Mouse (Mus musculus) hindbrain, embryonic 14.5 days (tissue): Measurements from ENCODE around the gene Mrpl52. TPM values are rescaled to one million over a fixed set of nuclear protein-coding genes. Genes with fewer than 3 reads are reported as not detected.

ENCODE experiments used
- ATAC-seq: fragments of 200-750 bp; cut with Nextera tagmentation; 2 replicates; pipeline ENCODE4 v1.8.0; 2017; ENCODE audit warnings: moderate number of reproducible peaks, mild to moderate bottlenecking, moderate TSS enrichment, moderate library complexity; ENCODE audit not compliant: low FRiP score
- DNase-seq: peaks from one replicate; pipeline ENCODE4 v3.0.0-alpha.2; 2015; ENCODE audit warnings: low spot score
- H3K27ac ChIP-seq: fragments of 300-500 bp; sonication (generic); 2 replicates; pipeline ENCODE4 v1.5.1; 2014; ENCODE audit warnings: mild to moderate bottlenecking, moderate library complexity
- H3K27me3 ChIP-seq: fragments of 300-500 bp; sonication (generic); 2 replicates; pipeline ENCODE4 v1.6.1; 2014; ENCODE audit warnings: mild to moderate bottlenecking, low read length, mixed read lengths; ENCODE audit not compliant: control insufficient read depth, insufficient read depth
- H3K36me3 ChIP-seq: fragments of 300-500 bp; sonication (generic); replicated peaks from 2 replicates; pipeline ENCODE4 v1.6.1; 2014; ENCODE audit not compliant: control insufficient read depth, insufficient read depth
- H3K4me1 ChIP-seq: fragments of 300-500 bp; sonication (generic); replicated peaks from 2 replicates; pipeline ENCODE4 v1.6.1; 2014; ENCODE audit warnings: antibody characterized with exemption, low read length, mixed read lengths; ENCODE audit not compliant: control insufficient read depth, insufficient read depth
- H3K4me2 ChIP-seq: fragments of 300-500 bp; sonication (generic); replicated peaks from 2 replicates; pipeline ENCODE4 v1.6.1; 2014; ENCODE audit warnings: mild to moderate bottlenecking, moderate library complexity
- H3K4me3 ChIP-seq: fragments of 300-500 bp; sonication (generic); replicated peaks from 2 replicates; pipeline ENCODE4 v1.5.1; 2014; ENCODE audit warnings: mild to moderate bottlenecking, low read length
- H3K9ac ChIP-seq: fragments of 300-500 bp; sonication (generic); 2 replicates; pipeline ENCODE4 v1.6.1; 2014
- H3K9me3 ChIP-seq: fragments of 300-500 bp; sonication (generic); 2 replicates; pipeline ENCODE4 v1.6.1; 2016; ENCODE audit warnings: low read length; ENCODE audit not compliant: control insufficient read depth
- WGBS: fragments of 180-500 bp; shearing (Covaris S2); extraction: QIAGEN DNeasy Blood & Tissue Kit; methylation state at CpG from one replicate; pipeline ENCODE4 v1.1.7; 2014; 5-methylcytosine and 5-hydroxymethylcytosine counted together
- polyA plus RNA-seq: library from polyadenylated mRNA; unstranded; fragments of >200 nt; fragmentation: Nextera tagmentation; extraction: Ambion mirVana; gene quantifications from 2 replicates; pipeline ENCODE4 v1.2.1, GENCODE M21; 2014

The Mrpl52 gene
- polyA plus RNA-seq, 1 experiment from 2014 or later: 308 TPM

- ATAC-seq (no peak), DNase-seq (no peak)
- WGBS: 94% methylated on average over 5 of the region's 5 CpGs
- no peak overlapping the region for H3K27ac ChIP-seq
- peaks cover 21% of the 10 kb centered on the region for H3K4me1 ChIP-seq
- H3K9me3 ChIP-seq: no peaks in the 10 kb centered on the region
- peaks cover 13% of the 10 kb centered on the region; the same call in 1 of the 2 replicates for H3K36me3 ChIP-seq
- H3K9ac ChIP-seq: no peak overlapping the region
- H3K4me2 ChIP-seq: no peak overlapping the region
- peaks cover 9% of the 10 kb centered on the region for H3K27me3 ChIP-seq
- H3K4me3 ChIP-seq: no peak overlapping the region
Measured at GRCm38 (mm10) chr14:54428421-54428820, 1.7 kb downstream of the Mrpl52 start.

- ATAC-seq: no peak
- peaks cover 13% of the 10 kb centered on the region; the same call in 1 of the 2 replicates for H3K36me3 ChIP-seq
- peaks cover 9% of the 10 kb centered on the region for H3K27me3 ChIP-seq
- no peak for DNase-seq
- H3K4me3 ChIP-seq: no peak overlapping the region
- no peaks in the 10 kb centered on the region for H3K9me3 ChIP-seq
- peak overlapping the region; percentile 81 for H3K9ac ChIP-seq
- H3K4me2 ChIP-seq: peak overlapping the region; percentile 60
- H3K27ac ChIP-seq: peak overlapping the region; percentile 84; the same call in 1 of the 2 replicates
- WGBS: 56% methylated on average over 7 of the region's 7 CpGs
- H3K4me1 ChIP-seq: peaks cover 24% of the 10 kb centered on the region
Measured at GRCm38 (mm10) chr14:54429332-54430093, 2.8 kb downstream of the Mrpl52 start.

- Histone ChIP-seq H3K27ac (peak overlapping the region; percentile 84), H3K9me3 (no peaks in the 10 kb centered on the region), H3K36me3 (peaks cover 13% of the 10 kb centered on the region; the same call in 1 of the 2 replicates), H3K27me3 (peaks cover 9% of the 10 kb centered on the region), H3K4me2 (peak overlapping the region; percentile 60), H3K4me3 (peak overlapping the region; percentile 51), H3K9ac (peak overlapping the region; percentile 81), H3K4me1 (peaks cover 24% of the 10 kb centered on the region)
- WGBS: 1% methylated on average over 18 of the region's 18 CpGs
- DNase-seq: no peak
- no peak for ATAC-seq
Measured at GRCm38 (mm10) chr14:54430406-54431145, 3.9 kb downstream of the Mrpl52 start.

GRCm38 (mm10) chr14:54431334-54432077 is 4.8 kb downstream of the Mrpl52 start, which contains the start of gene Mmp14:
Gene Mmp14, plus strand, starts transcription at chr14:54431612.
- Histone ChIP-seq H3K4me2 (peak within 1 kb of the TSS; percentile 60), H3K9ac (peak within 1 kb of the TSS; percentile 81), H3K36me3 (peaks cover 13% of the 10 kb centered on the region; the same call in 1 of the 2 replicates), H3K4me1 (peaks cover 18% of the 10 kb centered on the region; the same call in 1 of the 2 replicates), H3K4me3 (peak within 1 kb of the TSS; percentile 51), H3K27me3 (peaks cover 9% of the 10 kb centered on the region), H3K27ac (peak within 1 kb of the TSS; percentile 84), H3K9me3 (no peaks in the 10 kb centered on the region)
- ATAC-seq (peak; percentile 57), DNase-seq (peak; percentile 60)
- WGBS: under 1% methylated on average over 45 of the region's 49 CpGs

DNA sequence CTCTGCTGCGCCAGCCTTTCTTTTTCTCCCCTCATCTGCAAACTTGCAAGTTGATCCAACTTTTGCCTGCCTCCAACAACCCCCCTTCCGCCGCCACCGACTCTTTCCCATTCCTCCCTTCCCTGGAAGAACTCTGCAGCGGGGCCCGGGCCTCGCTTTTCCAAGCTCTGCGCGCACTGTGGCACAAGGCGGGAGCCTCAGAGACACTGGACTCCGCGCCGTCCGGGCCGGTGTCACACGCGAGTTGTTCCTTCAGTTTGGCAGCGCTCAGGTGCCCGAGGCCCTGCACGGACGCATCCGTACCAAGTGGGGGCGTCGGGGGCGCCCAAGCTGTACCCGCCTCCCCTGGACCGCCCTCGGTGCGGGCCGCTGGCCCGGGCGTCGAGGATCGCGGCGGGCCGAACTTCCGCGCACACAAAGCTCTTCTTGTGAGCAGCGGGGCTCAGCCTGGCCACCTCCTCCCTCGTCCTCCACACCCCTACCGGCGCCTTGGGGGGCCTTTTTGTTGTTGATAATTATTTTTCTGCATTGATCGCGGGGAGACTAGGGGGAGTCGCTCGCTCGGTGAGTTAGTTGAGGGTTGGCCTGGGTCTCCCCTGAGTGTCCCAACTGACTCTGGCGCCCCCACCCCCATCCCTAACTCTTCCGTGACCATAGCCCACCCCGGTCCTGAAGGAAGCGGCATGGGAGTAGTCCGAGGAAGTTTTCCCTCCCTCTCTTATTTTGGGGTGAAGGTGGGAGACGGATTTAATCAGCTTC is 5.5 kb downstream of the Mrpl52 start:
- Histone ChIP-seq H3K9ac (peak overlapping the region; percentile 81), H3K27me3 (peaks cover 9% of the 10 kb centered on the region), H3K27ac (peak overlapping the region; percentile 84), H3K9me3 (no peaks in the 10 kb centered on the region), H3K36me3 (peaks cover 13% of the 10 kb centered on the region; the same call in 1 of the 2 replicates), H3K4me1 (peaks cover 17% of the 10 kb centered on the region; the same call in 1 of the 2 replicates), H3K4me2 (peak overlapping the region; percentile 60), H3K4me3 (peak overlapping the region; percentile 51)
- 2% methylated on average over 54 of the region's 54 CpGs for WGBS
- 0 out of 2 replicates have a peak, but pooled peaks have one; percentile 12 for ATAC-seq
- no peak for DNase-seq

DNA sequence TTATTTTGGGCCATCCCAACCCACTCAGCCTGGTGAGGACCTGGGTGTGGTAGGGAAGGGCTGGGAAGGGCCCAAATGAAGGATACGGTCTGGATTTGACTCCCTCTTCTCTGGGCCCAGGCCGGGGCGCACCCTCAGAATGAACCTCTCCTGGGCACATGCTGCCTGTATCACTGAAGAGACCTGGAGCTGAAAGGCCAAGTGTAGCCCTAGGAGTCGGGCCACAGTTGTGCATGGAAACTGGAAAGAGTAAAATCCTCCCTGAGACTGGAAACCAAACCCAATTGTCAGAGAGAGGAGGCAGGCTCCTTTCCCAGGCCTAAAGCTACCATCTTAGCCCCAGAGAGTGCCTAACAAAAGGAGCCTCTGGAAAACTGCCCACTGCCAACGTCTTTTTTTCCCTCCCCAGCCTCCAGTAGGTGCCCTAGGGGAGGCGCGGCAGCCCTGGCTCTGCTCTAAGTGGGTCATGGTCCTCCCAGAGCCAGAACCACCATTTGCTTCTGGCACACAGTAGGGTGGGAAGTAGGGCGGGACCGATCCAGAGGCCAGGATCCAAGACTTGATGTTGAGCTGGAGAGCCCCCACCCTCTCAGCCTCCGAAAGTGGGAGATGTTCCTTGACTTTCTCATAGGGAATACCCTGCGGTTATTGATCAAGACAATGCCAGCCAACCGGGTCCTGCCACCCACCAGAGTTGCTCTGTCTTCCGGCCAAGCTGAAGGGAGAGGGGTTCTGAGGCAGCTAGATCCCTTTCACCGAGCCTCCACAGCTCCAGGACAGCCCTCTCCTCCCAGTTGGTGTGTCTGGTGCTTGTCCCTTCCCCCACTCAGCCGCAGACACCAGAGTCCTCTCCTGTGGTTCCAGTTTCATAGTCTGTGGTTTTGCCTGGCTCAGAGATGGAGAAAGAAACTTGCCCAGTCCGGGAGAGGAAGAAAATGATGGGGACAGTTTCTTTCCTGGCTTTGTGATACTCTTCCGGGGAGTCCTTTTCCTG is 6.4 kb downstream of the Mrpl52 start:
- peak overlapping the region; percentile 60 for H3K4me2 ChIP-seq
- H3K4me3 ChIP-seq: peak overlapping the region; percentile 51
- peak overlapping the region; percentile 81 for H3K9ac ChIP-seq
- peaks cover 10% of the 10 kb centered on the region; the same call in 1 of the 2 replicates for H3K4me1 ChIP-seq
- H3K9me3 ChIP-seq: no peaks in the 10 kb centered on the region
- H3K27ac ChIP-seq: peak overlapping the region; percentile 84
- DNase-seq: no peak
- H3K27me3 ChIP-seq: peaks cover 9% of the 10 kb centered on the region
- peaks cover 13% of the 10 kb centered on the region; the same call in 1 of the 2 replicates for H3K36me3 ChIP-seq
- ATAC-seq: peak; percentile 25; the same call in 1 of the 2 replicates
- WGBS: 44% methylated on average over 17 of the region's 17 CpGs

DNA sequence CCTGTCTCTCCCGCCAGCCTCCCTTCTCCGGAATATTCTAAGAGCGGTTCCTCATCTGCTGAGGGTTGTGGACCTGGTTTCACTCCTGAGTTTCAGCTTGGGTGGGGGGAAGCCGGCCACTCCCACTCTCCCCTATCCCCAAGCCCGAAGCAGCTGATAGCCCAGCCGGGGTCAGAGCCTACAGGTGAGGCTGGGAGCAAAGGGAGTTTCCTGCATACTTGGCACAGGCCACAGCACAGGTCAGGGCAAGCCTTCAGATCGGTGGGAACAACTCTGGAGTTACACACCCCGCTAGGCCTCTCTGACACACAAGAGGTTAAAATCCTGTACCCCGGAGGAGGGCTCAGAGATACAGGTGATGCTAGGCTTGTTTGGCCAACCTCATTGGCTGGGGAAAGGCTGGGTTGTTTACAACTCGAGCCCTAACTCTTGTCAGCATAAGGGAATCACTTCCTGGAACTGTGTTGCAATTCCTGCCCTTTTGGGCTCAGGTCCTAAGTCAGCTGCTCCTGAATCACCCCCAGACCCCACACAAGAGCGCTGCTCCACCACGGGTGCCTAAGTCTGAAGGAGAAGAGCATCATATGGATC is 7.3 kb downstream of the Mrpl52 start:
- Histone ChIP-seq H3K9me3 (no peaks in the 10 kb centered on the region), H3K4me1 (peaks cover 10% of the 10 kb centered on the region; the same call in 1 of the 2 replicates), H3K36me3 (peaks cover 9% of the 10 kb centered on the region; the same call in 1 of the 2 replicates), H3K4me2 (peak overlapping the region; percentile 60), H3K4me3 (no peak overlapping the region; the same call in 1 of the 2 replicates), H3K27me3 (peaks cover 9% of the 10 kb centered on the region), H3K9ac (no peak overlapping the region), H3K27ac (no peak overlapping the region)
- no peak for DNase-seq
- 69% methylated on average over 12 of the region's 12 CpGs for WGBS
- no peak for ATAC-seq
